Mouse (Mus musculus) heart, embryonic 11.5 days (tissue): ENCODE measurements at regions not wholly inside any gene's neighbourhood (a gene's known extent, or its start where the extent isn't known, plus 50 kb on each side); places are given as distances from the start of the nearest gene placed in this dataset.

Experiments
- ATAC-seq: fragments of 200-750 bp; cut with Nextera tagmentation; replicated peaks from 2 replicates; pipeline ENCODE4 v1.8.0; 2017; ENCODE audit warnings: moderate library complexity; ENCODE audit not compliant: insufficient number of reproducible peaks, low FRiP score, low TSS enrichment
- H3K27ac ChIP-seq: fragments of 300-500 bp; sonication (generic); 2 replicates; pipeline ENCODE4 v1.5.1; 2014; ENCODE audit warnings: mild to moderate bottlenecking, low read depth, low read length
- H3K27me3 ChIP-seq: fragments of 300-500 bp; sonication (generic); 2 replicates; pipeline ENCODE4 v1.6.1; 2014; ENCODE audit warnings: mild to moderate bottlenecking, low read length, mixed read lengths; ENCODE audit not compliant: control insufficient read depth, insufficient read depth
- H3K36me3 ChIP-seq: fragments of 300-500 bp; sonication (generic); 2 replicates; pipeline ENCODE4 v1.6.1; 2014; ENCODE audit warnings: mild to moderate bottlenecking, low read length, moderate library complexity, mixed read lengths; ENCODE audit not compliant: control insufficient read depth, insufficient read depth
- H3K4me1 ChIP-seq: fragments of 300-500 bp; sonication (generic); 2 replicates; pipeline ENCODE4 v1.6.1; 2014; ENCODE audit warnings: low read length; ENCODE audit not compliant: control insufficient read depth, insufficient read depth
- H3K4me2 ChIP-seq: fragments of 300-500 bp; sonication (generic); 2 replicates; pipeline ENCODE4 v1.6.1; 2014; ENCODE audit warnings: mild to moderate bottlenecking, moderate library complexity
- H3K4me3 ChIP-seq: fragments of 300-500 bp; sonication (generic); 2 replicates; pipeline ENCODE4 v1.5.1; 2014; ENCODE audit warnings: low read depth, low read length
- H3K9ac ChIP-seq: fragments of 300-500 bp; sonication (generic); 2 replicates; pipeline ENCODE4 v1.6.1; 2014; ENCODE audit warnings: mild to moderate bottlenecking, low read depth, low read length, moderate library complexity
- H3K9me3 ChIP-seq: fragments of 300-500 bp; sonication (generic); replicated peaks from 2 replicates; pipeline ENCODE4 v1.6.1; 2016; ENCODE audit warnings: low read length; ENCODE audit not compliant: control insufficient read depth
- WGBS: fragments of 180-500 bp; shearing (Covaris S2); extraction: QIAGEN DNeasy Blood & Tissue Kit; methylation state at CpG from one replicate; pipeline ENCODE4 v1.1.7; 2014; ENCODE audit not compliant: insufficient replicate concordance; 5-methylcytosine and 5-hydroxymethylcytosine counted together

- Histone ChIP-seq H3K4me3 (no peak overlapping the region), H3K9ac (no peak overlapping the region), H3K27me3 (no peaks in the 10 kb centered on the region), H3K9me3 (no peaks in the 10 kb centered on the region), H3K36me3 (no peaks in the 10 kb centered on the region), H3K4me2 (no peak overlapping the region), H3K4me1 (no peaks in the 10 kb centered on the region), H3K27ac (no peak overlapping the region)
- ATAC-seq, result no peak
- WGBS, result 60% methylated on average over 2 of the region's 2 CpGs
These were observed 73.0 kb downstream of the Tsen15 start for GRCm38 (mm10) chr1:152313480-152313879.

GRCm38 (mm10) chr1:152305461-152305860, 81.0 kb downstream of the Tsen15 start:
- 78% methylated on average over 3 of the region's 3 CpGs for WGBS
- ATAC-seq, result no peak
- Histone ChIP-seq H3K27me3 (no peaks in the 10 kb centered on the region), H3K4me2 (no peak overlapping the region), H3K36me3 (no peaks in the 10 kb centered on the region), H3K4me1 (peaks cover 10% of the 10 kb centered on the region), H3K4me3 (no peak overlapping the region), H3K9ac (no peak overlapping the region), H3K9me3 (no peaks in the 10 kb centered on the region), H3K27ac (no peak overlapping the region)

- 0 out of 2 replicates have a peak overlapping the region, but pooled peaks have one; percentile 34 for H3K9ac ChIP-seq
- WGBS, result 44% methylated on average over 14 of the region's 14 CpGs
- peak overlapping the region; percentile 42 for H3K4me2 ChIP-seq
- peak overlapping the region; percentile 92 for H3K27ac ChIP-seq
- H3K4me1 ChIP-seq, result peaks cover 10% of the 10 kb centered on the region
- no peaks in the 10 kb centered on the region for H3K36me3 ChIP-seq
- ATAC-seq, result no peak
- no peaks in the 10 kb centered on the region for H3K27me3 ChIP-seq
- no peaks in the 10 kb centered on the region for H3K9me3 ChIP-seq
- no peak overlapping the region for H3K4me3 ChIP-seq
These were observed 81.9 kb downstream of the Tsen15 start for GRCm38 (mm10) chr1:152304487-152305130.

- H3K4me3 ChIP-seq, result no peak overlapping the region
- 84% methylated on average over 8 of the region's 8 CpGs for WGBS
- H3K36me3 ChIP-seq, result no peaks in the 10 kb centered on the region
These were observed 85.1 kb downstream of the Tsen15 start for GRCm38 (mm10) chr1:152301355-152301754.

GRCm38 (mm10) chr1:152292196-152292736, 94.2 kb downstream of the Tsen15 start:
- ATAC-seq, result no peak
- Histone ChIP-seq H3K9ac (no peak overlapping the region), H3K36me3 (no peaks in the 10 kb centered on the region), H3K4me3 (no peak overlapping the region), H3K27ac (no peak overlapping the region), H3K4me2 (no peak overlapping the region), H3K9me3 (no peaks in the 10 kb centered on the region), H3K4me1 (peaks cover 2% of the 10 kb centered on the region), H3K27me3 (no peaks in the 10 kb centered on the region)
- 73% methylated on average over 9 of the region's 9 CpGs for WGBS

More at GRCm38 (mm10) chr1:152301355-152301754, 85.1 kb downstream of the Tsen15 start:
- H3K27me3 ChIP-seq, result no peaks in the 10 kb centered on the region
- H3K4me2 ChIP-seq, result no peak overlapping the region
- no peak overlapping the region for H3K9ac ChIP-seq
- H3K9me3 ChIP-seq, result 0 out of 2 replicates have a peak, but pooled peaks cover 4% of the 10 kb centered on the region
- ATAC-seq, result no peak
- H3K4me1 ChIP-seq, result peaks cover 10% of the 10 kb centered on the region
- no peak overlapping the region for H3K27ac ChIP-seq

- H3K27me3 ChIP-seq, result no peaks in the 10 kb centered on the region; the same call in 1 of the 2 replicates
- no peak for ATAC-seq
- no peaks in the 10 kb centered on the region for H3K36me3 ChIP-seq
- WGBS, result 41% methylated on average over 7 of the region's 7 CpGs
- H3K4me1 ChIP-seq, result peaks cover 2% of the 10 kb centered on the region
- H3K27ac ChIP-seq, result no peak overlapping the region
- no peak overlapping the region for H3K4me2 ChIP-seq
- H3K9me3 ChIP-seq, result no peaks in the 10 kb centered on the region
- H3K9ac ChIP-seq, result no peak overlapping the region
- H3K4me3 ChIP-seq, result no peak overlapping the region
These were observed 95.7 kb downstream of the Tsen15 start for GRCm38 (mm10) chr1:152290768-152291167.

GRCm38 (mm10) chr1:152287566-152288490, 98.7 kb downstream of the Tsen15 start:
- Histone ChIP-seq H3K4me1 (peaks cover 2% of the 10 kb centered on the region), H3K27me3 (no peaks in the 10 kb centered on the region; the same call in 1 of the 2 replicates), H3K4me2 (no peak overlapping the region), H3K4me3 (no peak overlapping the region), H3K9ac (no peak overlapping the region), H3K9me3 (no peaks in the 10 kb centered on the region), H3K27ac (no peak overlapping the region), H3K36me3 (no peaks in the 10 kb centered on the region)
- WGBS, result 67% methylated on average over 15 of the region's 15 CpGs
- no peak for ATAC-seq

- 80% methylated on average over 8 of the region's 8 CpGs for WGBS
- H3K9ac ChIP-seq, result no peak overlapping the region
- H3K9me3 ChIP-seq, result no peaks in the 10 kb centered on the region
- H3K4me1 ChIP-seq, result peaks cover 2% of the 10 kb centered on the region
- no peaks in the 10 kb centered on the region; the same call in 1 of the 2 replicates for H3K27me3 ChIP-seq
- H3K4me3 ChIP-seq, result no peak overlapping the region
- no peaks in the 10 kb centered on the region for H3K36me3 ChIP-seq
- ATAC-seq, result no peak
- H3K27ac ChIP-seq, result no peak overlapping the region
- H3K4me2 ChIP-seq, result no peak overlapping the region
These were observed 99.8 kb downstream of the Tsen15 start for GRCm38 (mm10) chr1:152286677-152287076.
